Mouse (Mus musculus) cerebellum, adult 2 months (tissue): ENCODE measurements around the gene Ei24.

Source experiments
- CTCF ChIP-seq: fragments of 200-500 bp; IDR thresholded peaks from 2 replicates; pipeline ENCODE4 v1.5.1; 2011; ENCODE audit warnings: low read depth, mild to moderate bottlenecking, control low read depth, low read length, moderate library complexity, borderline replicate concordance; ENCODE audit not compliant: insufficient read depth
- POLR2A ChIP-seq: fragments of 200-500 bp; IDR thresholded peaks from 2 replicates; pipeline ENCODE4 v1.6.1; 2011; ENCODE audit warnings: low read length, control low read depth, borderline replicate concordance; ENCODE audit not compliant: insufficient read depth

DNA sequence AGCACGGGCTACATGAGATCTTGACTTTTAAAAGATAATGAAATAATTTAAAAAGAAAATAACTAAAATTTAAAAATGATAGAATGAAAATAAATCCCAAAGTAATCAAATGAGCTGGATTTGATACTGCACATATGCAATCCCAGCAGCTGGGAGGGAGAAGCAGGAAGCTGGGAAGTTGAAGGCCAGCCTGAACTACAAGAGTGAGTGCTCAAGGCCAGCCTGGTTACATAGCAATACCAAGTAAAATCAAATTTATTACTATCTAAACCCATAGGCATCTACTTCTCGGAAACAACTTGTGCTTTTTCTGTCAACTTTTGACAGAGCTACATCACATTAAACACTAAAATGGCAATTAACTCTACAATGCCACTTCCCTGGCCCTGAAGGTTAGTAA, 13.3 kb downstream of the Ei24 start:
- TF ChIP-seq POLR2A (no peak), CTCF (no peak)
